Mouse (Mus musculus): ENCODE measurements around the gene Cd84. TPM values are rescaled to one million over a fixed set of nuclear protein-coding genes. Genes with fewer than 3 reads are reported as not detected.

The Cd84 gene
- 6.6 and 6.7 TPM in 2 replicates for polyA plus RNA-seq (2012; rRNA removed)

GRCm38 (mm10) chr1:171839488-171839887 lies at the start of gene Cd84:
Gene Cd84, plus strand, starts transcription at chr1:171839697.

GRCm38 (mm10) chr1:171895364-171895763 lies 55.9 kb downstream of the Cd84 start, which contains the start of gene Gm10521:
Gene Gm10521, plus strand, starts transcription at chr1:171895664.

DNA sequence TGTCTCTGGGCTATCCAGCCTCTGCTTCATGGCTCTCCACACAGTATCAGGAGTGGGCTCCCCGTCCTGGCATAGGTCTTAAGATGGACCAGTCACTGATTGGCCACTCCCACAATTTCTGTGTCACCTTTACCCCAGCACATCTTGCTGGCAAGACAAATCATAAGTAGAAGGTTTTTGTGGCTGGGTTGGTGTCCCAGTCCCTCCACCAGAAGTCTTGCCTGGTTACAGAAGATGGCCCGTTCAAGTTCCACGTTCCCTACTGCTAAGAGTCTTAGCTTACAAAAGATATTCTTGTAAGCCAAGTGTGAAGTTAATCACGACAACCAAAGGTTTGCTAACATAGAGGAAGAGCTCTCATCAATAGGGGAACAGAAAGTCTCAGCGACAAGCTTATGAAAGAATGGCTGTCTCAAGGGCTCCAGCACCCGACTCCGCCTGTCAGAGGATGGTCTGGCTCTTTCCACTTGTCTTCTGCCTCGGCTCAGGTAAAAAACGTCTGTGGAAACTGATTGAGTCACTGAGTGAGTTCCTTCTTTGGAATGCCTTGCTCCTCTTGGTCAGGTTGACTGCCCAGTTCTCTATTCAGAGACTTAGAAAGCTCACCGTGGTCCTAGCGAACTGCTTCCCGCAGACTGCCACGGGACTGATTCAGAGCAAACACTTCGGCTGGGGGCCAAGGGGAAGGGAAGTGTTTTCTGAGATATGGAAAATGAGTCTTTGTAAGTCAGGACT lies 78.0 kb downstream of the Cd84 start, which contains the start of gene Slamf6:
TSS of gene Slamf6 (plus strand) at position 211 of the 735 bp plus-strand sequence.

Other genes starting within 250 kb of the Cd84 start
- gene Ly9, start 232.3 kb upstream of the Cd84 start, polyA plus RNA-seq (2012; rRNA removed), result 2.3 and 2.9 TPM in 2 replicates
- 2.4 and 3.0 TPM in 2 replicates for gene Slamf7, start 186.7 kb upstream of the Cd84 start, polyA plus RNA-seq (2012; rRNA removed)
- gene Cd48, start 157.7 kb upstream of the Cd84 start, polyA plus RNA-seq (2012; rRNA removed), result 10.5 and 12.8 TPM in 2 replicates
- 1.2 and 1.4 TPM in 2 replicates for gene Slamf1, start 72.6 kb upstream of the Cd84 start, polyA plus RNA-seq (2012; rRNA removed)
- 0.35 and 0.44 TPM in 2 replicates for gene Gm10521, start 56.0 kb downstream of the Cd84 start, polyA plus RNA-seq (2012; rRNA removed)
- gene Slamf6, start 77.8 kb downstream of the Cd84 start, polyA plus RNA-seq (2012; rRNA removed), result 2.2 and 3.1 TPM in 2 replicates
- gene Vangl2, start 188.7 kb downstream of the Cd84 start, polyA plus RNA-seq (2012; rRNA removed), result 0.65 and 0.95 TPM in 2 replicates
- not detected in 2 replicates for gene Nhlh1, start 217.9 kb downstream of the Cd84 start, polyA plus RNA-seq (2012; rRNA removed)
- gene Copa, start 242.8 kb downstream of the Cd84 start, polyA plus RNA-seq (2012; rRNA removed), result 47.8 and 52.1 TPM in 2 replicates
- gene Ncstn, start 243.1 kb downstream of the Cd84 start, polyA plus RNA-seq (2012; rRNA removed), result 29.8 and 34.6 TPM in 2 replicates

All from liver, embryonic 18 days (tissue).